Mouse (Mus musculus) midbrain, postnatal 0 days (tissue): Measurements from ENCODE around the gene Flg2. TPM values are rescaled to one million over a fixed set of nuclear protein-coding genes. Genes with fewer than 3 reads are reported as not detected.

Experiments used
- ATAC-seq: fragments of 200-750 bp; cut with Nextera tagmentation; 2 replicates; pipeline ENCODE4 v1.8.0; 2017; ENCODE audit warnings: moderate number of reproducible peaks, mild to moderate bottlenecking, moderate TSS enrichment, moderate library complexity; ENCODE audit not compliant: low FRiP score
- DNase-seq: peaks from one replicate; pipeline ENCODE4 v3.0.0-alpha.2; 2015; ENCODE audit warnings: low spot score
- H3K27ac ChIP-seq: fragments of 300-500 bp; sonication (generic); 2 replicates; pipeline ENCODE4 v1.5.1; 2014; ENCODE audit warnings: low read depth, mild to moderate bottlenecking, low read length, mixed read lengths
- H3K27me3 ChIP-seq: fragments of 300-500 bp; sonication (generic); 2 replicates; pipeline ENCODE4 v1.6.1; 2014; ENCODE audit warnings: low read length, control low read depth, mixed read lengths; ENCODE audit not compliant: insufficient read depth
- H3K36me3 ChIP-seq: fragments of 300-500 bp; sonication (generic); 2 replicates; pipeline ENCODE4 v1.6.1; 2014; ENCODE audit warnings: low read length, control low read depth, mixed read lengths; ENCODE audit not compliant: insufficient read depth
- H3K4me1 ChIP-seq: fragments of 300-500 bp; sonication (generic); 2 replicates; pipeline ENCODE4 v1.6.1; 2014; ENCODE audit warnings: mild to moderate bottlenecking, control low read depth, antibody characterized with exemption, low read length, mixed read lengths; ENCODE audit not compliant: insufficient read depth
- H3K4me2 ChIP-seq: fragments of 300-500 bp; sonication (generic); 2 replicates; pipeline ENCODE4 v1.6.1; 2014; ENCODE audit warnings: low read depth, mild to moderate bottlenecking, low read length, mixed read lengths; ENCODE audit not compliant: poor library complexity, severe bottlenecking
- H3K4me3 ChIP-seq: fragments of 300-500 bp; sonication (generic); 2 replicates; pipeline ENCODE4 v1.5.1; 2014; ENCODE audit warnings: low read depth, mild to moderate bottlenecking, low read length, moderate library complexity
- H3K9ac ChIP-seq: fragments of 300-500 bp; sonication (generic); replicated peaks from 2 replicates; pipeline ENCODE4 v1.6.1; 2014; ENCODE audit warnings: mild to moderate bottlenecking, low read length, moderate library complexity, mixed read lengths; ENCODE audit not compliant: poor library complexity, severe bottlenecking
- H3K9me3 ChIP-seq: fragments of 300-500 bp; sonication (generic); 2 replicates; pipeline ENCODE4 v1.6.1; 2016; ENCODE audit warnings: low read length, control low read depth
- CTCF ChIP-seq: IDR thresholded peaks from 2 replicates; pipeline ENCODE4 v1.5.1; 2016; ENCODE audit warnings: antibody characterized with exemption, mild to moderate bottlenecking
- WGBS: fragments of 180-500 bp; shearing (Covaris S2); extraction: QIAGEN DNeasy Blood & Tissue Kit; methylation state at CpG from one replicate; pipeline ENCODE4 v1.1.7; 2014; 5-methylcytosine and 5-hydroxymethylcytosine counted together
- polyA plus RNA-seq: library from polyadenylated mRNA; unstranded; fragments of >200 nt; fragmentation: Nextera tagmentation; extraction: Ambion mirVana; gene quantifications from 2 replicates; pipeline ENCODE4 v1.2.1, GENCODE M21; 2015
- total RNA-seq: library from RNA; depleted of rRNA; stranded (reverse); fragments of >200 nt; gene quantifications from 2 replicates; pipeline ENCODE4 v1.2.3, GENCODE M21; 2014; rRNA removed

The Flg2 gene
- total RNA-seq (1.4 TPM in 1 of 2 replicates, not detected in the other), polyA plus RNA-seq (not detected in 2 replicates)

GRCm38 (mm10) chr3:93196978-93197377, at the start of gene Flg2:
Flg2 (plus strand) TSS chr3:93197278.
- Histone ChIP-seq H3K36me3 (no peaks in the 10 kb centered on the region), H3K4me2 (no peak within 1 kb of the TSS), H3K27me3 (no peaks in the 10 kb centered on the region), H3K4me3 (no peak within 1 kb of the TSS), H3K27ac (no peak within 1 kb of the TSS), H3K9ac (no peak within 1 kb of the TSS), H3K4me1 (no peaks in the 10 kb centered on the region), H3K9me3 (no peaks in the 10 kb centered on the region; the same call in 1 of the 2 replicates)
- 88% methylated on average over 3 of the region's 3 CpGs for WGBS
- no peak for TF ChIP-seq CTCF
- ATAC-seq (no peak), DNase-seq (no peak)

DNA sequence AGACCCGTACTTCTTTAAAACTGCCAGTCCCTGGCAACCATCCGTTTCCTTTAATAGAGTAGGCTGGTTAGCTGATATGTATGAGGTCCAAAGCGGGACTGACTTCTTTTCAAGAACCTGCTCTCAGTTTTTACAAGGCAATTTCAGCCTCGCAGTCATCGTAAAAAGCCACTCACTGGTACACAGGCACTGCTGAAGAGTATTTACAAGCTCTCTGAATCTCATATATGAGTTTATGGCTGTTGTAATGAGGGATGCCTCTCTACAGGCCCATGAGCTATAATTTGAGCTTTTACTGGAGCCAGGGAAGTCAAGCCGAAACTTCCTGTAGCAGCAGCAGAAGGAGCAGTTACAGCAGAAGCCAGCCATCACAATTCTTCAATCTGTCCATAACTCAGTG, 34.6 kb upstream of the Flg2 start:
- Histone ChIP-seq H3K9me3 (no peaks in the 10 kb centered on the region), H3K4me2 (no peak overlapping the region), H3K27me3 (no peaks in the 10 kb centered on the region), H3K27ac (no peak overlapping the region), H3K4me3 (no peak overlapping the region), H3K9ac (no peak overlapping the region), H3K4me1 (no peaks in the 10 kb centered on the region), H3K36me3 (no peaks in the 10 kb centered on the region)
- no peak for TF ChIP-seq CTCF
- DNase-seq, result no peak
- no peak for ATAC-seq
- WGBS, result 91% methylated on average over 6 of the region's 6 CpGs

DNA sequence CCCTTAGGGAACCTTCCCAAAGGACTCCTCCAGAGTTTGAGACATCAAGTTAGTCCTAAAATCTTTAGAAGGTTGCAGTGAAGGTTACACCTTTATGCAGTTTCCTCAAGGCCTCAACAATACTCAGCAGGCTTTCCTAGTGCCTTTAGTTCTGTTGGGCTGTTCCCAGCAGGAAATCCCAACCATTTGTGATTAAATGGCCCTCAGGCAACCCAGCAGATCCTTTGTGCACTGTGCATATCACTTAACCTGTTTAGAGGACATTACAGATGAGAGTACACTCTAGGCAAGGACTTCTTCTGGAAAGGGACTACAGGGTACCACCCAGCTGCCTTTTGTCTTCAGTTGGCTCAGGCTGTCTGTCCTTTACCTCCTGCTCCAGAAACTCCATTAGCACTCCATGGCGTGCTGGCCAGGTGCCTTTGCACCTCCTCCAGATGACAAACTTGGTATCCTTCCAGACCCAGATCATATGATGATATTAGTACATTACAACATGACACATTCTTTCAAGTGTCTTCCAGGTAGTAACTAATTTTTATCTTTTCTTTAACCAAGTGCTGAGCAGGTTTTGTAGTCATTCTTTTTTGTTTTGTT, 34.0 kb upstream of the Flg2 start:
- Histone ChIP-seq H3K9me3 (no peaks in the 10 kb centered on the region), H3K27me3 (no peaks in the 10 kb centered on the region), H3K4me3 (no peak overlapping the region), H3K4me1 (no peaks in the 10 kb centered on the region), H3K36me3 (no peaks in the 10 kb centered on the region), H3K27ac (no peak overlapping the region), H3K4me2 (no peak overlapping the region), H3K9ac (no peak overlapping the region)
- DNase-seq (no peak), ATAC-seq (no peak)
- WGBS, result 71% methylated on average over 1 of the region's 1 CpGs
- TF ChIP-seq CTCF, result no peak

DNA sequence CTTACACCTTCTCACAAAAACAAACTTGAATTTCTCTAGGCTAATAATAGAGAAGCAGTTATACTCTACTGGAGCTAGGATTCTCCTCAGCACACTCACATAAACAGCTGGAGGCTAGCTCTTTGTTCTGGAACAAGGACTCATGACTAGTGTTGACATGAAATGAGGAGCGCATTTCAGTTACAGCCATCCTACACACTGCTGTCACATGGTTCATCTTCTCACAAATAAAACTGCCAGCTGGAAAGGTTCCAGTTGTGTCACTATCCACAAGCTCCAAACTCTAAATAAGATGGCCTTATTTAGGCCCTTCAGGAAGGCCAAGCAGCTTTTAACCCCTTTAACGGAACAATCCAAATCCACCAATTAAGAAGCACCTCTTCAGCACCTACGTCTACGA, 16.2 kb upstream of the Flg2 start:
- WGBS, result 89% methylated on average over 4 of the region's 4 CpGs
- Histone ChIP-seq H3K4me1 (no peaks in the 10 kb centered on the region), H3K36me3 (no peaks in the 10 kb centered on the region), H3K27ac (no peak overlapping the region), H3K27me3 (no peaks in the 10 kb centered on the region), H3K4me3 (no peak overlapping the region), H3K9ac (no peak overlapping the region), H3K4me2 (no peak overlapping the region), H3K9me3 (no peaks in the 10 kb centered on the region)
- DNase-seq, result no peak
- ATAC-seq, result no peak
- TF ChIP-seq CTCF, result no peak

- ATAC-seq, result no peak
- no peak overlapping the region for H3K4me3 ChIP-seq
Observed at GRCm38 (mm10) chr3:93201955-93202354, 4.9 kb downstream of the Flg2 start.

GRCm38 (mm10) chr3:93202499-93202898, 5.4 kb downstream of the Flg2 start:
- 92% methylated on average over 4 of the region's 4 CpGs for WGBS
- Histone ChIP-seq H3K36me3 (no peaks in the 10 kb centered on the region), H3K4me1 (no peaks in the 10 kb centered on the region), H3K9me3 (peaks cover 4% of the 10 kb centered on the region; the same call in 1 of the 2 replicates), H3K9ac (no peak overlapping the region), H3K4me3 (no peak overlapping the region), H3K27ac (no peak overlapping the region), H3K27me3 (no peaks in the 10 kb centered on the region), H3K4me2 (no peak overlapping the region)
- no peak for ATAC-seq
- no peak for DNase-seq
- TF ChIP-seq CTCF, result no peak

More at GRCm38 (mm10) chr3:93201955-93202354, 4.9 kb downstream of the Flg2 start:
- no peak for TF ChIP-seq CTCF
- Histone ChIP-seq H3K36me3 (no peaks in the 10 kb centered on the region), H3K4me2 (no peak overlapping the region), H3K9ac (no peak overlapping the region), H3K27me3 (no peaks in the 10 kb centered on the region), H3K27ac (no peak overlapping the region), H3K4me1 (no peaks in the 10 kb centered on the region), H3K9me3 (peaks cover 4% of the 10 kb centered on the region; the same call in 1 of the 2 replicates)
- WGBS, result 82% methylated on average over 2 of the region's 2 CpGs
- DNase-seq, result no peak

Other genes starting within 250 kb of the Flg2 start
- gene Lce3d, start 239.9 kb upstream of the Flg2 start, total RNA-seq, result not detected in 2 replicates
- not detected in 2 replicates for gene Lce3d, start 239.9 kb upstream of the Flg2 start, polyA plus RNA-seq
- gene Lce3e, start 230.2 kb upstream of the Flg2 start, total RNA-seq, result not detected in 2 replicates
- gene Lce3e, start 230.2 kb upstream of the Flg2 start, polyA plus RNA-seq, result not detected in 2 replicates
- not detected in 2 replicates for gene Lce3f, start 205.1 kb upstream of the Flg2 start, total RNA-seq
- not detected in 2 replicates for gene Lce3f, start 205.1 kb upstream of the Flg2 start, polyA plus RNA-seq
- gene Crct1, start 181.6 kb upstream of the Flg2 start, total RNA-seq, result 1.7 and 6.4 TPM in 2 replicates
- gene Crct1, start 181.6 kb upstream of the Flg2 start, polyA plus RNA-seq, result 1.3 and 2.5 TPM in 2 replicates
- 15.7 TPM in 1 of 2 replicates, not detected in the other for gene Lce1m, start 178.2 kb upstream of the Flg2 start, total RNA-seq
- gene Lce1m, start 178.2 kb upstream of the Flg2 start, polyA plus RNA-seq, result not detected in 2 replicates
- not detected in 2 replicates for gene Gm4858, start 128.5 kb upstream of the Flg2 start, total RNA-seq
- not detected in 2 replicates for gene Gm4858, start 128.5 kb upstream of the Flg2 start, polyA plus RNA-seq
- gene Crnn, start 52.5 kb upstream of the Flg2 start, total RNA-seq, result 0.33 TPM in 1 of 2 replicates, not detected in the other
- gene Crnn, start 52.5 kb upstream of the Flg2 start, polyA plus RNA-seq, result not detected in 2 replicates
- gene Flg, start 76.2 kb downstream of the Flg2 start, total RNA-seq, result 16.3 TPM in 1 of 2 replicates, not detected in the other
- not detected in 2 replicates for gene Flg, start 76.2 kb downstream of the Flg2 start, polyA plus RNA-seq
- gene Hrnr, start 122.5 kb downstream of the Flg2 start, total RNA-seq, result 2.4 TPM in 1 of 2 replicates, not detected in the other
- gene Hrnr, start 122.5 kb downstream of the Flg2 start, polyA plus RNA-seq, result not detected in 2 replicates
- not detected in 2 replicates for gene Rptn, start 196.4 kb downstream of the Flg2 start, total RNA-seq
- gene Rptn, start 196.4 kb downstream of the Flg2 start, polyA plus RNA-seq, result not detected in 2 replicates
- 0.24 and 0.77 TPM in 2 replicates for gene Tchh, start 245.1 kb downstream of the Flg2 start, total RNA-seq
- 1.8 and 2.1 TPM in 2 replicates for gene Tchh, start 245.1 kb downstream of the Flg2 start, polyA plus RNA-seq